In genomic region chr17:26715916-26716717, GRCm38 (mm10) we compare ENCODE assay signal across 8 mouse cellular contexts. TPM values are rescaled to one million over a fixed set of nuclear protein-coding genes. Genes with fewer than 3 reads are reported as not detected.
DNase-seq lines count a peak whose midpoint lies in the region; ATAC-seq lines count a peak whose summit lies in the region.

No protein-coding gene starts in this region.

- H3K4me3 ChIP-seq in lung, embryonic 16.5 days (ENCODE audit: low read length): peak overlapping the region; percentile 96

- peak; percentile 92 for DNase-seq in MEL-GATA-1-ER (ENCODE audit: extremely low read depth, low read depth)
- peak; percentile 92 for DNase-seq in cerebellum, adult 8-10 months
- peak; percentile 96 for DNase-seq in forelimb bud, embryonic 11.5 days (ENCODE audit: low read depth, low spot score)
- DNase-seq in layer of hippocampus, adult 9-10 months (ENCODE audit: low spot score): peak; percentile 88
- DNase-seq in ovary, postnatal 10 days (ENCODE audit: low spot score): peak; percentile 87
- peak; percentile 90 to 95 for DNase-seq in thymus, postnatal 10 days (ENCODE audit: low spot score in 2 of 2)

- H3K9ac ChIP-seq in lung, embryonic 16.5 days (ENCODE audit: low read length): peak overlapping the region; percentile 84

- H3K4me1 ChIP-seq in lung, embryonic 16.5 days (replicated peaks; ENCODE audit: control insufficient read depth, insufficient read depth, low read length): no peaks in the 10 kb centered on the region

- H3K4me2 ChIP-seq in lung, embryonic 16.5 days (ENCODE audit: low read depth, low read length): peak overlapping the region; percentile 79

- H3K27ac ChIP-seq in lung, embryonic 16.5 days (ENCODE audit: low read length): peak overlapping the region; percentile 92

- no peaks in the 10 kb centered on the region for H3K27me3 ChIP-seq in lung, embryonic 16.5 days (ENCODE audit: control insufficient read depth, insufficient read depth, low read depth, low read length)

- H3K36me3 ChIP-seq in lung, embryonic 16.5 days (ENCODE audit: control insufficient read depth, insufficient read depth, low read length): no peaks in the 10 kb centered on the region

- peak; percentile 84 to 91 for ATAC-seq in hematopoietic stem cell, adult 5-6 weeks (replicated peaks in 1 of 2; ENCODE audit: insufficient read depth in 1 of 2, low FRiP score in 2 of 2, low TSS enrichment in 1 of 2, low read depth in 1 of 2, poor library complexity in 2 of 2, severe bottlenecking in 2 of 2)
- ATAC-seq in lung, embryonic 16.5 days (ENCODE audit: low read depth): peak; percentile 98

- WGBS in lung, embryonic 16.5 days: 0% methylated on average over 54 of the region's 75 CpGs

- no peaks in the 10 kb centered on the region for H3K9me3 ChIP-seq in lung, embryonic 16.5 days (ENCODE audit: control insufficient read depth, low read length)

RNA-seq across cellular contexts. Expression of gene Crebrf, which starts 0.7 kb away (rescaled TPM):
- 45.1 and 66.0 TPM in 2 replicates for total RNA-seq in hematopoietic stem cell, adult 5-6 weeks (2017)
- 8.9 and 11.6 TPM in 2 replicates for polyA plus RNA-seq in lung, embryonic 16.5 days (2015; fragmentation: Nextera tagmentation; extraction: Ambion mirVana)

RNA-seq across cellular contexts. Expression of gene Atp6v0e, which starts 53.1 kb away (rescaled TPM):
- 208 and 248 TPM in 2 replicates for total RNA-seq in hematopoietic stem cell, adult 5-6 weeks (2017)
- 186 and 203 TPM in 2 replicates for polyA plus RNA-seq in lung, embryonic 16.5 days (2015; fragmentation: Nextera tagmentation; extraction: Ambion mirVana)

Comparison
In these comparisons a context has a peak if more than half of its experiments do, and no peak if none do; other contexts are left out.
1. Peak in every context shown above with its lines: DNase-seq, ATAC-seq, H3K4me3 ChIP-seq and H3K27ac ChIP-seq.